23 mouse cellular contexts compared by ENCODE assay signal in genomic region chr1:19531406-19531805, GRCm38 (mm10).
"Had no signal": no experiment of that assay in that cellular context is flagged by ENCODE, and none has a peak within 500 bp of the region (broad histone marks: within the 10 kb centered on the region; RNA-seq: fewer than 3 reads in every experiment).

No protein-coding gene starts in this region.

- H3K36me3 ChIP-seq: limb, embryonic 12.5 days; limb, embryonic 15.5 days; midbrain, embryonic 12.5 days; midbrain, embryonic 15.5 days; neural tube, embryonic 12.5 days; neural tube, embryonic 15.5 days had no signal

- H3K4me3 ChIP-seq: left cerebral cortex, adult 2 months; limb, embryonic 12.5 days; limb, embryonic 15.5 days; midbrain, embryonic 12.5 days; midbrain, embryonic 15.5 days; neural tube, embryonic 12.5 days; neural tube, embryonic 15.5 days had no signal

- ATAC-seq: intestine, postnatal 0 days; liver, postnatal 0 days; lung, postnatal 0 days; midbrain, embryonic 15.5 days had no signal

- H3K4me2 ChIP-seq: limb, embryonic 12.5 days; limb, embryonic 15.5 days; liver, embryonic 11.5 days; lung, embryonic 14.5 days; midbrain, embryonic 12.5 days; midbrain, embryonic 15.5 days; neural tube, embryonic 12.5 days; neural tube, embryonic 15.5 days had no signal

- H3K9me3 ChIP-seq: limb, embryonic 12.5 days; limb, embryonic 15.5 days; midbrain, embryonic 12.5 days; midbrain, embryonic 15.5 days; neural tube, embryonic 12.5 days; neural tube, embryonic 15.5 days had no signal

- H3K9ac ChIP-seq: limb, embryonic 12.5 days; limb, embryonic 15.5 days; liver, embryonic 14.5 days; liver, postnatal 0 days; lung, embryonic 14.5 days; midbrain, embryonic 12.5 days; midbrain, embryonic 15.5 days; neural tube, embryonic 12.5 days; neural tube, embryonic 15.5 days had no signal

- H3K4me1 ChIP-seq: limb, embryonic 12.5 days; limb, embryonic 15.5 days; midbrain, embryonic 12.5 days; midbrain, embryonic 15.5 days; neural tube, embryonic 12.5 days; neural tube, embryonic 15.5 days had no signal

- DNase-seq: layer of hippocampus, postnatal 36 days; left cerebral cortex, postnatal 4 days; liver, postnatal 0 days; lung, embryonic 14.5 days; right cerebral cortex, adult 18-20 months; right cerebral cortex, postnatal 14 days; right cerebral cortex, postnatal 4 days; thymus, adult 2 months; thymus, postnatal 14 days; thymus, postnatal 4 days had no signal

- H3K27me3 ChIP-seq: limb, embryonic 12.5 days; limb, embryonic 15.5 days; midbrain, embryonic 12.5 days; midbrain, embryonic 15.5 days; neural tube, embryonic 12.5 days; neural tube, embryonic 15.5 days had no signal

- H3K27ac ChIP-seq: left cerebral cortex, adult 2 months; limb, embryonic 12.5 days; limb, embryonic 15.5 days; liver, embryonic 14.5 days; macrophage; midbrain, embryonic 12.5 days; midbrain, embryonic 15.5 days; neural tube, embryonic 12.5 days; neural tube, embryonic 15.5 days; stomach, postnatal 0 days had no signal
